ENCODE assay signal across 8 mouse cellular contexts in the genomic region with DNA sequence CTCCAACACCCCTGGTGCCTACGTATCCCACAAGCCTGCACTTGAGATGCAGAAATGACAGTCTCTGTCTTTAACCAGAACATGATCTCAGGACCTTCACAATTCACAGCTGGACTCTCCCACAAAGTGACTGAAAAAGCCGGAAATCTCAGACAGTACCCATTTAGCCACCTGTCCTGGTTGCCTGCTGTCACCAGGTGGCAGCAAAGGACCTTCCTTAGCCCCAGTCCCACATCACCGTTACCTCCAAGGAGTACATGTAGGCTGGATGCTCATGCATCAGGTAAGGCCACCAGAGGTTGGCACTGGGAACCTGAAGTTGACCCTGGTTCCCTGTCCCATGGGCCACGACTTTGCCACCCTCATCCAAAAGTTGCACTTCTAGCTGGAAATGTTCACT. TPM values are rescaled to one million over a fixed set of nuclear protein-coding genes. Genes with fewer than 3 reads are reported as not detected.
DNase-seq lines count a peak whose midpoint lies in the region.

No protein-coding gene starts in this region.

- DNase-seq in gastrocnemius, adult 18-20 months (ENCODE audit: low spot score), result peak; percentile 38
- DNase-seq in gastrocnemius, postnatal 25 days, result no peak
- DNase-seq in 3T3-L1 (ENCODE audit: low read depth, low spot score), result peak; percentile 86
- peak; percentile 81 for DNase-seq in ZHBTc4 (ENCODE audit: low read depth, low spot score)
- DNase-seq in embryo, embryonic 11 days, result peak; percentile 73
- peak; percentile 77 for DNase-seq in kidney, postnatal 10 days
- DNase-seq in lung, postnatal 14 days, result peak; percentile 64
- peak; percentile 38 to 58 for DNase-seq in spleen, adult 18-20 months

RNA-seq across cellular contexts. Expression of a gene that starts 3.8 kb away (rescaled TPM):
- 1 to 10 TPM; 7.4 to 8.1 TPM for total RNA-seq in gastrocnemius, adult 18-20 months (2021)
- 10 to 100 TPM in 1 of 2 experiments, 1 to 10 TPM in 1; 9.2 to 14.7 TPM for total RNA-seq in gastrocnemius, postnatal 25 days (2021)

RNA-seq across cellular contexts. Expression of a gene that starts 29.9 kb away (rescaled TPM):
- total RNA-seq in gastrocnemius, adult 18-20 months (2021), result 10 to 100 TPM in 1 of 2 experiments, 1 to 10 TPM in 1; 8.8 to 12.4 TPM
- total RNA-seq in gastrocnemius, postnatal 25 days (2021), result 10 to 100 TPM in 1 of 2 experiments, 1 to 10 TPM in 1; 9.4 to 10.1 TPM

RNA-seq across cellular contexts. Expression of a gene that starts 30.0 kb away (rescaled TPM):
- total RNA-seq in gastrocnemius, adult 18-20 months (2021), result 10 to 100 TPM; 19.3 to 20.3 TPM
- 10 to 100 TPM; 13.3 to 13.9 TPM for total RNA-seq in gastrocnemius, postnatal 25 days (2021)

RNA-seq across cellular contexts. Expression of a gene that starts 57.3 kb away (rescaled TPM):
- total RNA-seq in gastrocnemius, adult 18-20 months (2021), result 10 to 100 TPM; 21.5 to 21.9 TPM
- total RNA-seq in gastrocnemius, postnatal 25 days (2021), result 10 to 100 TPM; 18.3 to 19.4 TPM
